Mouse (Mus musculus) v-Abl transformed pro-B cells (cell line): ENCODE measurements around the gene Lyst.

ENCODE experiments used
- in situ Hi-C, 2 experiments: fragments of 400-800 bp; cut with MboI; formaldehyde crosslinking; loops; one replicate each; pipeline ENCODE4 v1.15.1; 2025; ENCODE audit not compliant: unreplicated experiment in 2 of 2

The Lyst gene

DNA sequence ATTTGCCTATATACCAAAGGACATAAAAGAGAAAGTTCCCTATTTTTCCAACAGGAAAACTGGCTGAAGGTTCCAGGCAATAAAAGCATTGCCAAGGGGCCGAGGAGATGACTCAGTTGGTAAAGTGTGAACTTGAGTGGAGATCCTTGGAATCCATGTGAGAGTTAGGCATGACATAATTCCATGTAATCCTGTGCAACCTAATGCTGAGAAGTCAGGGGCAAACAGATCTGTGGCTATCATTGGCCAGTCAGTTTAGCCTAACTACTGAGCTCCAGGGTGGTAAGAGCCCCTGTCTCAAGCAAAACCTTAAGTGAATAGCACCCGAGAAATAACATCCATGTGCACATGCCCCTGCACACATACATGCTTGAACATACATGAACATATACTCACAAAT is 17.3 kb upstream of the Lyst start:
- in situ Hi-C loops: no loop called here

- in situ Hi-C loops: no loop called here
Measured at GRCm38 (mm10) chr13:13573572-13574257, 16.5 kb upstream of the Lyst start.

- in situ Hi-C loops: no loop called here
Measured at GRCm38 (mm10) chr13:13574258-13574870, 15.8 kb upstream of the Lyst start.

DNA sequence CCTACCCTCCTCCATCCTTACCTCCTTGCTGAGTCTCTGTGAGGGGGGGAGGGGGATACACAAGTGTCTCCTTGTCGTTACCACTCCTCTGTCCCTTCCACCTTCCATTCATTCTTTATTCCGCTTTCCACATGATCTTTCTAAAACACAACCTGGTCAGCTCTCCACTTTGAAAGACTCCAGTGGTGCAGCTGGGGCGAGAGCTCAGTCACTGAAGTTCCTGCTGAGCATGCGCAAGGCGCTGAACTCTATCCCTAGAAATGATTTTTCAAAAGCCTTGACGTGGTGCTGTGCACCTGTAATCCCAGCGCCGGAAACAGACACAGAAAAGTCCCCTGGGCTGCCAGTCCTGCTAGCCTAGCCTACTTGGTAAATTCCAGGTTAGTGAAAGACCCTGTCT is 15.1 kb upstream of the Lyst start:
- in situ Hi-C loops: no loop called here

DNA sequence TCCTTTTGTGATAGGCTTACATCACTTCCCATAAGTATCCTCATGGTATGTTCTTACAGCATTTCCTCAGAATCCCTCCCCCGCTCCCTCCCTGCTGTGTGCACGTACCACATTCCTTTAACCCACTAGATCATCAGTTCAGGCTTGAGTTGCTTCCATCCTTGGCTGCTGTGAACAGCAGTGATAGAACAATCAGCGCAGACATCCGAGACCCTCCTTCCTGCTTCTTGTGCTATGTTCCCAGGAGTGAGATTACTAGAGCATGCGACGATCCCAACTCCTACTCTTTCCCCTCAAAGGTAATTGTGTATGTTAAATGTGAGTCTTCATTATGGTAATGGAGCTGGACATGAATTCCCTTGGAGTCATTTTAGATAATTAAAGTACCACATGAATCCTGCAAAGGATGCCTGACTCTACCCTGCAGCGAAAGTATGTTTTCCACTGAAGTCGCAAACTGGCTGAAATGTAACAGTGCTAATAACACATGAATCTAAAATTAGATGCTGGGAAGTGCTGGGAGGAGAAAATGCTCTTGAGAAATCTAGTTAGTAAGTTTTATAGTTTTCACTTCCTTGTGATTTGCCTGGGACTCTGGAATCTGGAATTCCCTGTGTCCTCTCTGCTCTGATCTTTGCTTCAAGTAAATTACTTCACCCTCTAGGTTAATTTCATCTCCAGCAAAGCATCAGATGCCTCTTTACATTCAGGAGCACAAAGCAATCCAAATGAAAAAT is 13.6 kb upstream of the Lyst start:
- in situ Hi-C loops: no loop called here

DNA sequence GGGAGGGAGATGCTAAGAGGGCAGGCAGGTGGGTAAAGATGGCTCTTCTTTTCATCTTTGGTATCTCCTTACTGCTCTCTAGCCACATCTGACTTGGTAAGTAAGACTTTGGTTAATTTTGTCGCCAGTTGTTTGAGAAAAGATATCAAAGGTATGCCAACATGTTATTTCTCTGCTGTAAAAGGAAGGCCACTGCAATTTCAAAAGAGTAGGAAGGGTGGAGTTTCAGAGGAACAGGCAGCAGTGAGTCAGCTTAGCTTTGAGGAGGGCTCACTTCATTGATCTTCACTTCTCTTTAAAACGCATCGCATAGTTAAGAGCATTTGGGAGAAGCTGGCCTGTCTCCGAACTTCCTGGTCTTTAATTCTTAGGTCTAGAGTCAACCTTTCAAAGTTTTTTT is 8.2 kb upstream of the Lyst start:
- in situ Hi-C loops: no loop called here

DNA sequence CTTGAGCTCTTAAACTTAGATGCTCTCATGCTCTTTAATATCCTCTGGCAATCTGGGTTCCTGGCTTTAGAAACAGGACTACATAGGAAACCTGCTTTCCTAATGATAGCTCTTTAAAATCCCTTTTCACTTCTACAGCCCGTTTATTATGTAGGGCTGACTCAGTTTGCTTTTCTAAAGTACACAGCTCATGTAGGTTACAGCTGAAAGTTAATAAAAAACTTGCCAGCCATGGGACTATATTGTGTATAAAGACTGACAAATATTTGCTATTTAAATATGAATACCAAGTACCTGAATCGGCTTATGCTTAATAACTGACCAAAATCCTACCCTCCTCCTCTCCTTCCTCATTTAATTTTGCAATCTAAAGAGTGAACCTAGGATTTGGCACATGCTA is 6.7 kb upstream of the Lyst start:
- in situ Hi-C loops: no loop called here

GRCm38 (mm10) chr13:13587653-13588184 is 2.5 kb upstream of the Lyst start:
- in situ Hi-C loops: no loop called here

- in situ Hi-C loops: no loop called here
Measured at GRCm38 (mm10) chr13:13588518-13588917, 1.7 kb upstream of the Lyst start.

- in situ Hi-C loops: no loop called here
Measured at GRCm38 (mm10) chr13:13589032-13589431, 1.2 kb upstream of the Lyst start.

DNA sequence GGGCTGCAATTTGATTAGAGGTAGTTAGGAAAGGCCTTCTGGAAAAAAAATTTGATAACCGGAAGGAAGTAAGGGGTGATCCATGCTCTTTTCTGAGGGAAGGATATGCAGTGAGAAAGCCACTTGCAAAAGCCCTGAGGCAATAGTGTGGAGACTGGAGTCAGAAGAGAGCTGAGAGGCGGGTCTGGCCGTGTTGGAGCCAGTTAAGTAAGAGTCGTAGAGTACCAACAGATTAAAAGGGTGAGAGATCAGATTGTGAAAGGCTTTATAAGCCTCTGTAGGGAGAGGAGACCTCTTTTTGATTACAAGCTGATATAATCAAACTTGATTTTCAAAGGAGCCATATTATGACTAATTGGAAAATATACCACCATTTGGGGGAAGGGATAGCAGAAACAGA is 1.7 kb downstream of the Lyst start:
- in situ Hi-C loops: no loop called here

DNA sequence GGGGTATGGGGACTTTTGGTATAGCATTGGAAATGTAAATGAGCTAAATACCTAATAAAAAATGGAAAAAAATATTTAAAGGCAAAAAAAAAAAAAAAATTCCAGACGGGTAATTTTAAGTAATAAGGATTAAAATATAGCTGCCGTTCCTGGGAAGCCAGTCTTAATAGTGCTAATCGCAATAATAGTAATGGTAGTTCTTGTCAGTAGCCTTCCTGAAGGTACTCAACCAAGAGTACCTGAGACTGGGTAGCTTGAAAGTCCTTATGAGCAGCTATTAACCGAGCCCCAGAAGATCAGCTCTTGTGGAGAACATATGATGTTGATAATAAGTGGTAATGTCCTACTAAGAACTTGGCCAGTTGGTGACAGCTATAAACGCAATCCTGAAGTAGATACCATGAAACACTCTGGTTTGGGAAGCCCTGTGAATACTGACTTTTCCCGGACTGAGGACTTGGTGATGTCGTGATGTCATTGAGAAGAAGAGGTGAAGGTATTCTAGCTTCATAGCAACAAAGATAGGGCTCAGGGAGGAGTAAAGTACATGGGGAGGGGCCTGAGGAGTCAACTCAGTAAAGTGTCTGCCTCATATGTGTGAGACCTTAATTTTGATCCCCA is 6.3 kb downstream of the Lyst start:
- in situ Hi-C loops: no loop called here

DNA sequence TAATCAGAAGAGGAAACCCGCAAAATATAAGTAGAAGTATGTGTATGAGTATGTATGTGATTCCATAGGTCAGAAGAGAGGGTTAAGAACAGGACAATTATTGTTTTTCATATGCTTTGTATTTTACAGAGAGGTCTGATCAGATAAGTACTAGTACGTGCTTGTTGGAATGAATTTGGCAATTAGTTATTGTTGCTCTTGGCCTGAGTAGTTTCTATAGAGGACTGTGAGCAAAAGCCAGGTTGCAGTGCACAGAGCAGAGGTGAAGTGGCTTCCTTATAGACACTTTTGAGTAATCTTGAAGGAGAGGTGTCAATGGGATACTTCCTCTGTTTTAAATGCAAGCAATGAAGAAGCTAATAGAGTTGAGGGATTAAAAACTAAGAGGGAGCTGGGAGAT is 7.7 kb downstream of the Lyst start:
- in situ Hi-C loops: no loop called here

DNA sequence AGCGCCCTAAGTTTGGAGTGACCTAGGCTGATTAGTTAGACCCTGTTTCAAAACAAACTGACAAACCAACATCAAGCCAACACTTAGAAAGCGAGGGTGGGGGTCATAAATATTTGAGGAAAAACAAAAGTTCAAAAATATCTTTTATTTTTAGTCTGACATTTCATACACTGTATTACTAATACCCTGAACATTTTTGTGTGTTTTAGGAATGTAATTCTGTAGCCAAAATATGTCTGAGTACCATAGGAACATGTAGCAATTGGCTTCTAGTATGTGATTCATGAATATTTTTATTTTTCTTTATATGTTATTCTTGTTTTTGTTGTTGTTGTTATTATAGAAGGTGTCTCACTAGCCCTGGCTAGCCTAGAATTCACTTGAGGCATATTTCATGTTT is 11.2 kb downstream of the Lyst start:
- in situ Hi-C loops: loop anchor here in 1 of 2 experiments (25.0 kb wide), 2 partner anchors 664 to 1011 kb away; partner anchors contain the start of genes Mrpl32 and Psma2

DNA sequence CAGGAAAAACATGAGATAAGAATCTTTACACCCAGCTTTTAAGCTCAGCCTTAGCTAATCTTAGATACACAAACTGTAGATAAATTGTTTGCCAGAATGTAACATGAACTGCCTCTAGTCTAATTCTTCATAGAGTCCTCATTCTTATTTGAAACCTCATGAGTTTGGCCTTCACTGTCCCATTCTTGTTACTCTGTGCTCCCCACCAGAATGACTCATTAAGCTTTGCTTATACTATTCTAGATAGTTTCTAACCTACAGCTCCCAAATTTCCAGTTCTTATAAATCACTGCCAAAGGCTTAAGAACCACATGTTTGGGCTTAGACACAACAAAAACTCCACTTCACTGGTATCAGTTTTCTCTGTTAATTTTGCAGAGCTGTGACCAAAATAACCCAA is 16.0 kb downstream of the Lyst start:
- in situ Hi-C loops: loop anchor here in 1 of 2 experiments (5.0 to 25.0 kb wide), 3 partner anchors 89 to 1006 kb away; partner anchors contain the start of genes Mrpl32 and Psma2

GRCm38 (mm10) chr13:13608311-13608710 is 18.1 kb downstream of the Lyst start:
- in situ Hi-C loops: loop anchor here in 1 of 2 experiments (5.0 to 25.0 kb wide), 3 partner anchors 91 to 1004 kb away; partner anchors contain the start of genes Mrpl32 and Psma2

GRCm38 (mm10) chr13:13609655-13610054 is 19.5 kb downstream of the Lyst start:
- in situ Hi-C loops: loop anchor here (5.0 to 25.0 kb wide), 5 partner anchors 92 to 1003 kb away; partner anchors contain the start of genes Mrpl32 (in 1 of the 2) and Psma2 (in 1 of the 2)

DNA sequence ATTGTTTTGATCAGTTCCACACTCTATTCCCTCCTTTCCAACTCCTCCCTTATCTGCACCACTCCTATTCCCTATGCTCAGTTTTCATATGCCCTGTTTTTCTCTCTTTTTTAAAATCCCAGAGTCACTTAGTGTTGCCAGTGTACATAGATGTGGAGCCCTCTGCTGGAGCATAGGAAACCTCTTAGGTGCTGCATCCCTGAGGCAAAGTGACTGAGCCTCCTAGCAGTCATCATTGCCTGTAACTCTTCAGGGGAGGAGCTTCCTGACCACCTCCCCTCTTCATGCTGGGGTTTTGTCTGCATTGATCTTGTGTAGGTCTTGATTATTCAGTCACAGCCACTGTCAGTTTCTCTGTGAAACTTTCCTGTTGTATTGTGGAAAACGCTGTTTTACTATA is 22.7 kb downstream of the Lyst start:
- in situ Hi-C loops: loop anchor here (5.0 to 25.0 kb wide), 5 partner anchors 96 to 999 kb away; partner anchors contain the start of genes Mrpl32 (in 1 of the 2) and Psma2 (in 1 of the 2)

DNA sequence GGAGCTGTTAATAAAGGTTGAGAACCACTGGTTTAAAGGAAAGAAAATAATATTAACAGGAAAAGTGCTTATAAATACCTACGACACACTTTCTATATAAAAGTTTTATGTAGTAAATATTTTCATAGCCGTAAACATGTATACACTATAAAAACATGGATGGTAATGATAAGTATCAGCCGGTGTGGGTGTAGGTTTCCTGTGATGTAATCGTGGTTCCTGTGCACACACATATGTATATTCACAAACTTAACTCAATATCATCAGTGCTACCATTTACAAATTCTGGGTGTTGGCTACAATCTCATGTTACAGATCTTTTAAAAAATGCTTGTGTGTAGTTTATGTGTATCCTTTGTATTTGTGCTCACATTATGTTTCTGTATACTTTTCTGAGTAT is 24.0 kb downstream of the Lyst start:
- in situ Hi-C loops: loop anchor here (5.0 to 25.0 kb wide), 5 partner anchors 97 to 998 kb away; partner anchors contain the start of genes Mrpl32 (in 1 of the 2) and Psma2 (in 1 of the 2)

GRCm38 (mm10) chr13:13621456-13621855 is 31.3 kb downstream of the Lyst start:
- in situ Hi-C loops: loop anchor here in 1 of 2 experiments (25.0 kb wide), 2 partner anchors 684 to 991 kb away; partner anchors contain the start of genes Mrpl32 and Psma2
